Mouse (Mus musculus) CH12.LX (cell line): ENCODE measurements at regions not wholly inside any gene's neighbourhood (a gene's known extent, or its start where the extent isn't known, plus 50 kb on each side); places are given as distances from the start of the nearest gene placed in this dataset.

Source experiments
- CTCF ChIP-seq, 2 experiments: IDR thresholded peaks in 1 of 2; conservative IDR thresholded peaks in 1 of 2; 2 replicates each; pipeline ENCODE4 v1.5.1; 2011 to 2012; ENCODE audit warnings: low read depth in 2 of 2, low read length in 2 of 2, improper control_type of control experiment in 1 of 2, inconsistent platforms in 1 of 2, mild to moderate bottlenecking in 1 of 2, moderate library complexity in 1 of 2
- EP300 ChIP-seq: IDR thresholded peaks from 2 replicates; pipeline ENCODE4 v1.6.1; 2011; ENCODE audit warnings: low read length, improper control_type of control experiment
- JUND ChIP-seq: conservative IDR thresholded peaks from 2 replicates; pipeline ENCODE4 v1.6.1; 2011; ENCODE audit warnings: low read depth, low read length, improper control_type of control experiment
- POLR2A ChIP-seq: IDR thresholded peaks from 2 replicates; pipeline ENCODE4 v1.6.1; 2011; ENCODE audit warnings: low read depth, mild to moderate bottlenecking, improper control_type of control experiment, low read length
- RAD21 ChIP-seq: IDR thresholded peaks from 2 replicates; pipeline ENCODE4 v1.6.1; 2011; ENCODE audit warnings: low read depth, mild to moderate bottlenecking, low read length, improper control_type of control experiment, moderate library complexity
- USF1 ChIP-seq: IDR thresholded peaks from 2 replicates; pipeline ENCODE4 v1.6.1; 2014; ENCODE audit warnings: low read depth, mild to moderate bottlenecking, inconsistent platforms, low read length, improper control_type of control experiment

GRCm38 (mm10) chr13:63957098-63957497 lies 131.9 kb downstream of the Hsd17b3 start:
- TF ChIP-seq JUND (no peak), CTCF (conservative IDR thresholded peaks at IDR 0.05 in 1 of 2, IDR thresholded peaks at IDR 0.05 in 1 of 2; ENCODE audit: low read depth in 2 of 2, low read length in 2 of 2) (no peak), POLR2A (no peak), EP300 (no peak), USF1 (no peak), RAD21 (no peak)
